Mouse (Mus musculus): ENCODE measurements around the gene Stk35.
"Not testable (repeated sequence)": the region's sequence is repeated elsewhere in the genome, so short reads cannot be mapped to it uniquely, and the experiment has no call there.

Gene Stk35

DNA sequence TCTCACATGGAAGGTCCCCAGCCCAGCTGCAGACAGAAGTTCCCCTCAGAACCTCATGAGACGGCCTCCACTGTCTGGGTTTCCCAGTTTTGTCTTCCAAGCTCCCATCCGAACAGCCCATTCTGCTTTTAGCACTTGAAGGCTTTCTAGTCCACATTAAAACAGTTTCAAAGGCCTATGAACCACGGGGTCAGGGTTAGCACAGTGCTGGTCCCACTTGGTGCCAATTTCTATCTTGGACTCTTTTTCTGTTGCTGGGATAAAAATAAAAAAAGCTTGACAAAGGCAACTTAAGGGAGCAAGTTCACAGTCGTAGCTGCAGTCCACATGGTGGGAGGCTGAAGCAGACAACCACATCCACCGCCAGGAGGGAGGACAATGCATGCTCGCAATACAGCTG, 34.6 kb downstream of the Stk35 start:
- no peak for DNase-seq (ENCODE audit: low spot score in 2 of 2)

DNA sequence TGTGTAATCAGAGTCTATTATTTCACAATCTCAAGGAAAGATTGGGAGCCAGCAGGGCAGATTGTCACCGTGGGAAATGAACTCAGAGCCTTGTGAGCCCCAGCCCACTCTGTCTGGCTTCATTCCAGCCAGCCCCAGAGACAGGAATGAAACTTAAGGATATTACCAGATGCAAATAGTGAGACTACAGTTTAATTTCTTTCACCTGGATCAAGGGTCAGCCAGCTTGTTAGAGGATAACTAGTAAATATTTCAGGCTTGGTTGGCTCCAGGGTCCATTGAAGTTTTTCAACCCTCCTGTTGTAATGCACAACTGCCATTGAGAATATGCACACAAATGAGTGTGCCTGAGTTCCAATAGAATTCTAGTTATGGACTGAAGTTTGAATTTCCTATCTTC, 36.6 kb downstream of the Stk35 start:
- DNase-seq (ENCODE audit: low spot score in 2 of 2) = no peak

DNA sequence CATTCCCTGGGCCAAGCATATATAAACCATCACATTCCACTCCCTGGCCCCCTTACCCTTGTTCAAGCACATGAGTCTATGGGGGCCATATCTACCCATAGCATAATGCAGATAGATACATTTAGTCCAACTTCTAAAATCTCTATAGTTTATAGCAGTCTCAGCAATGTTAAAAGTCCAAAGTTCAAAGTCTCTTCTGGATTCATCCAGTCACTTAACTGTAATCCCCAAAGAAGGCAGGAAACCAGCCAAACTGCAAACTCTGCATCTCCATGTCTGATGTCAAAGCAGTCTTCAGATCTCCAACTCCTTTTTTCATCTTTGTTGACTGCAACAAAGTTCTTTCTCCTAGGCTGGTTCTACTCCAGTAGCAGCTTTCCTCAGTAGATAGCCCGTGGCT, 38.0 kb downstream of the Stk35 start:
- DNase-seq (ENCODE audit: low spot score in 2 of 2) = no peak

DNA sequence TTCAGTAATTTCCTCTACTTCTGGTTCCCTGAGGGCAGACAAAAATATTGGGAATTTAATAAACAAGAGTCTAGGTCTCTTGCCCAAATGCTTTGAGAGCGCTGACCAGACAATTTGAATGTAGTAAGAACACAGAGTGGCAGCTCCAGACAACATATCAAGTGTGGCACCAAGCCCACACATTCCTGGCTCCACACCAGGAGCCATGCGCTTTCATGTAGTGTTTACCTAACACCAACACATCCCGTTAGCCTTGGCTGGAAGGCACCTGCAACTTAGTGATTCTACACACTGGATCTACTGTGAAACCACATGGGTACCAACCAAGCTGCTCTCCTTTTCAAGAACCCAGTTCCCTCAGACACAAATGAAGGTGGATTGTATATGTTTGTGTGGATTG, 45.5 kb downstream of the Stk35 start:
- DNase-seq (ENCODE audit: low spot score in 2 of 2) = no peak

DNA sequence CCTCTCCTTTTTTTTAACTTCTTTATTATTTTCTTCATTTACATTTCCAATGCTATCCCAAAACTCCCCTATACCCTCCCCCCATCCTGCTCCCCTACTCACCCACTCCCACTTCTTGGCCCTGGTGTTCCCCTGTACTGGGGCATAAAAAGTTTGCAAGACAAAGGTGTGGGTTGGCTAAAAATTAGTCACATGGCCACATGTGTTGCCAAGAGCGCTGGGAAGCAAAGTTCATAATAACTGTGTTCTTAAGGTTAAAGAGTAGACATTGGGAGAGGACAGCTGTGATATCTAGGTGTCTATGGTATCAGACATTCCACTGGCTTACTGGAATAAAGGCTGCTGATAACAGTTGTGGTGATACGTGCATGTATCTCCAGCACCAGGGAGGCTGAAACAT, 46.2 kb downstream of the Stk35 start:
- DNase-seq (ENCODE audit: low spot score in 2 of 2) = no peak

DNA sequence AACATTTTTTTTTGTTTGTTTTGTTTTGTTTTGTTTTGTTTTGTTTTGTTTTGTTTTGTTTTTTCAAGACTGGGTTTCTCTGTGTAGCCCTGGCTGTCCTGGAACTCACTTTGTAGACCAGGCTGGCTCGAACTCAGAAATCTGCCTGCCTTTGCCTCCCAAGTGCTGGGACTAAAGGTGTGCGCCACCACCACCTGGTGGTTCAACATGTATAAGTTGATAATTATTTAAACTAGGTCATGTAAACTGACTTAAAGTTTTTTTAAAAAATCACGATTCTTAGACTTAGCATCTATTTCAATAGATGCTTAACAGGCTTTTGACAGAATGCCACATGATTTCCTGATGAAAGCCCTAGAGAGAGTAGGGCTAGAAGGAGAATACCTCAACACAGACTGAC, 48.8 kb downstream of the Stk35 start:
- not testable (repeated sequence) for DNase-seq (ENCODE audit: low spot score in 2 of 2)

DNA sequence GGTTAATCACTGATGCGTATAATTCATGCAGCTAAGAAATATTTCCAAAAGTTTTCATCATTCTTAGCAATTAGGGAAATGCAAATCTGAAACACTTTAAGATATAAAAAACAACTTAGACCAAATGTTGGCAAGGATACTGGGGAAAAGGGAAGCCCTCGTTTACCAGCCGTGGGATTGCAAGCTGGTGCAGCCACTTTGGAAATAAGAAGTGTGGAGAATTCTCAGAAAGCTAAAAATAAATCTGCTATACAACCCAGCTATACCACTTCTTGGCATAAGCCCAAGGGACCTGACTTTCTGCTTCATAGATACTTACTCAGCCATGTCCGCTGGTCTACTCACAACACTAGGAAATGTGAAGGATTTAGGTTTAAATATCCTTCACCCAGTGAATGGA, 51.2 kb downstream of the Stk35 start:
- no peak for DNase-seq (ENCODE audit: low spot score in 2 of 2)

DNA sequence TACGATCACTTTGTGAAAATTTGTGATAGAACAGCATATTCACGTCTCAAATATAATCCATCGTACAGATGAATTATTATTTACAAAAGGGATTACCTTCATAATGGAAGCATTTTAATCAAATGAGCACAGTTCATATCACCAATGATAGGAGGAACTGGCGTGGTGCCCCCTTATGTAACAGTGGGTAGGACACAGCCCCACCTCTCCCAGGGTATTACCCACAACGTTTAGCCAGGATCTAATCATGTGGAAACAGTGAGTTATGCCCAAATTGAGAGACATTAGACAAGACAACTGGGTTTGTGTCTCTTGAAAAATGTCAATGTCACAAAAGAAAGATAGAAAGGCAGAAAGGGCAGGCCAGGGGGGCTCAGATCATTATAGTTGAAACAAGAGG, 62.9 kb downstream of the Stk35 start:
- no peak for DNase-seq (ENCODE audit: low spot score in 2 of 2)

DNA sequence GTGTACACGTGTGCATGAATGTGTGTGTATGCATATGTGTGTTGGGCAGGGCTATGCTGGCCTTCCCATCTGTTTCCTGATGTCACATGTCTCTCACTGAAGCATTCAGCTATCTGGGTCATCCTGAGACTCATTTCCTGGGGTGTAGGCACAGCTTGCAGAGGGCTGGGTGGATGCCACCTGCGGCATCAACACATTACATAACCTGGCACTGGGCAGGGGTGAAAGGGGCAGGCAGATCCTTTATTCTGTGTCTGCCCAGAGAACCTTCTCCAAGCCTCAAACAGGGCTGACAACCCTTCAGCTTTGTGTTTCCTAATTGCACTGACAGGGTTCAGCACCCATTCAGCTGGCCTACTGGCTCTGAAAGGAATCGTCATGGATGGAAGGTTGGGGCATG, 64.6 kb downstream of the Stk35 start:
- DNase-seq (ENCODE audit: low spot score in 2 of 2) = no peak

DNA sequence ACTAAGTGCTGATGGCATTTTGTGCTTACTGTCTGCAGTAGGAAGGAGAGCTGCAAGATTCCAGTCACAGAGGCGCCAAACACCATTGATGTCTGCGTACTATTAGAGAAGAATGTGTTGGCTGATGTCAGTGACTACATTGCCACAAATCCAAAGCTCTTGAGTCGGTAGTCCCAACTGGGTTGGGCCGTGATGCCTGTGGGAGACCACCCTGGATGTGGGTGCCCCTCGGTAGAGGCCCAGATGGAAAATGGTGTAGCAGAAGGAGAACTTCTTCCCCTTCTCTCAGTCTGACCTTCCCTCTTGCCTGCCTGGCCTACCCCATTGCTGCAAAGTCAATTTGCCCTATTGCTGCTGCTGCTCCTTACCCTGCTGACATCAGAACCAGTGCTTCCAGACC, 68.8 kb downstream of the Stk35 start:
- no peak for DNase-seq (ENCODE audit: low spot score in 2 of 2)

DNA sequence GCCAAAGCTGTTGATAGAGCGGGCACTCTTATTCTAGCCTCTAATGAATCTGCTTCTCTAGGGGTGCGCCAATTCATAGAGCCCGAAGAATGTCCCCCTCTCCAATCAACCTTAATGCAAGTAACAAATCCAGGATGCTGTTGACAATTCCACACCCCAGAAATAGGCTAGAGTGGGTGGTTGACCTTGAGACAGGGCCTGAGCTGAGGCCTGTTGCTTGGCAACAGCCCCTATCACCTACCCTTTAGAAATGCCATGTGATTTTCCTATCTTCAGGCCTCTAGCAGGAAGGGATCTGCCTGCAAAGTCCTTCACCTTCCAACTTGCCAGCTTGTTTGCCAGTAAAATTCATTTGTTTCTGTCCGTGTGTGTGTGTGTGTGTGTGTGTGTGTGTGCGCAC, 70.9 kb downstream of the Stk35 start:
- DNase-seq (ENCODE audit: low spot score in 2 of 2) = no peak

DNA sequence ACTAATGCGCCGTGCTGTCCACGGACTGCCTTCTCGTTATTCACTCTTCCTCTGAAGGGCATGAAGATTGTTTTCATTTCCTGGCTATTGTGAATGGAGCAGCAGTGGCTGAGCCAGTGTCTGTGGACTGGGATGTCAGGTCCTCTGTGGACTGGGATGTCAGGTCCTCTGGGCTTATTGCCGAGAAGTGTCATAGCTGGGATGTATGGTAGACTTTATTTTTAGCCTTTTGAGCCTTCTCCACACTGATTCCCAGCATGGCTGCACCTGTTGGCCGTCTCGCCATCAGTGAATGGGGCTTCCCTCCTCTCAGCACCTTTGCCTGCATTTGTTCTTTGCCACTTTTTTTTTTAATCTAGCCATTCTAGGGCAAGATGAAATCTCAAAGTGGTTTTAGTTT, 71.8 kb downstream of the Stk35 start:
- DNase-seq (ENCODE audit: low spot score in 2 of 2) = no peak

DNA sequence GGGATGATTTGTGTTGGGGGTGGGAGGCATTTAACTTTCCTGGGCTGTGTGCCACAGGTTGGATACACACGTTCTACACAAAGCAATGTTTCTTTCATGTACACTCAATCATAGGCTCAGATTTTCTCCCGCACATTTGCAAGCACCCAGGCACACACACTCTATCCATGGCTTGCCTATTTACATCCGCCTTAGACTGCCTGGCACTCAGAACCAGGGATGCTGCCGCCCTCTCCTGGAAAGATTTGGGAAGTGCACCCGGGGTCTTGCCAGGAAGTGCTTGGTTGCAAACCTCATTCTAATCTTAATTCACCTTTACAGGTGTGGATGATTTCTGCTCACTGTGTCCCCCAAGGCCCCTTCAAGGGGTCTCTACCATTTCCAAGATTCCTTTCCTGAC, 73.2 kb downstream of the Stk35 start:
- peak; percentile 58 to 77 for DNase-seq (ENCODE audit: low spot score in 2 of 2)

DNA sequence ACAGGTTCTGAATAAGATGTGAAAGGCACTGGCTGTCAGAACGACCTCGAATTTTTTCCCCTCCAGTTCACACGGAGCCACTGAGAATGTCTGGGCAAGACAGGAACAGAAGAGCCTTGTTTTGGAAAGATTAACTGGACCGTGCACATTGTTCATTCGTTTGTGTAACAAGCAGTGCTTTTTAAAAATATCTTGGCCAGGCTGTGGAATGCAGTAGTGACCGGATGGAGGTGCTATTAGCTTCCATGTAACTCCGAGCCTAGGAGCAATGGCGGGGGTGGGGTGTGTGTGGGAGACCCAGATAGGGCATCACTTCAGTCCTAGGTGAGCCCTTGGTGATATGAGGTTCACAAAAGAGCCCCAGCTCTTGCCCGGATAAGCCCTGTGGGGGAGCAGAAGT, 73.8 kb downstream of the Stk35 start:
- DNase-seq (ENCODE audit: low spot score in 2 of 2) = no peak

DNA sequence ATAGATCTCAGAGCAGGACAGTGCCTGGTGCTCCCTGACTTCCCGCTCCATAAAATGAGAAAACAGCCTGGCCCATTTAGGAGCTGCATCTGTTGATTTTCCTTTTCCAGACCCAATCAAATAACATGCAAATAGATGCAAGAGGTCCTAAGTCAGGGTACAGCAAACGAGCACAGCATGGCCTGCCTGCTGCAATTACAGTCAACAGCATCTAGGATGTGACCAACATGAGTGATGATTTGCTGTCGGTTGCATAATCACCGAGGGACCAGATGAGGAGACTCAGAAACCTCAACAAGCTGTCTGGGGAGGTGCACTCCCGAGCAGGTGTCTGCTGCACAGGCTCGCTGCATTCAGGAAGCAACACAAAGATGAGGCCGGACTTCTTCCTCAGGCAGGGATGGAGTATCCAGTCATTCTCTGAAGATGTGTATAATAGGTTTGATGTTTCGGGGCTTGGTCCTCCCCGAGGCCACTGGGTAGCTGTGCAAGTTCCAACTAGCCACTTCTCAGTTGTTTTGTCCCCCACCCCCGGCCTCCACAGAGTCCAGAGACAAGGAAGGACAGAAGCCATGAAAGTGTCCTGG, 74.3 kb downstream of the Stk35 start:
- DNase-seq (ENCODE audit: low spot score in 2 of 2) = no peak

DNA sequence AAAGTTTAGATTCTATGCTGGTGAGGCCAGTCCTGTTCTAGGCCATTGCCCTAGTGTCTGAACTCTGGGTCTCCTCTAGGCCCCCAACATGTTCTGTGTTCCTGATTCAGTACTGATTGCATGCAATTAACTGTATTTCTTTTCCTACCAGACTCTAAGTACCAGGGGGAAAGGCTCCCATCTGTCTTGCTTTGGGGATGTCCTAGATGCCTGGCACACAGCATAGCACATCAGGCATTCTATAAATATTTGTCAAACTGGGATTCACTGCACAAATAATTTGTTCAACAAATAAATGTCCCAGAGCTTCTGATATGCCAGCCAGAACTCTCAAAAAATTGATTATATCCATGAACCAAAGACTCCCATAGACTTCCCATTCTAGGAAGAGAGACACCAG, 76.6 kb downstream of the Stk35 start:
- no peak for DNase-seq (ENCODE audit: low spot score in 2 of 2)

DNA sequence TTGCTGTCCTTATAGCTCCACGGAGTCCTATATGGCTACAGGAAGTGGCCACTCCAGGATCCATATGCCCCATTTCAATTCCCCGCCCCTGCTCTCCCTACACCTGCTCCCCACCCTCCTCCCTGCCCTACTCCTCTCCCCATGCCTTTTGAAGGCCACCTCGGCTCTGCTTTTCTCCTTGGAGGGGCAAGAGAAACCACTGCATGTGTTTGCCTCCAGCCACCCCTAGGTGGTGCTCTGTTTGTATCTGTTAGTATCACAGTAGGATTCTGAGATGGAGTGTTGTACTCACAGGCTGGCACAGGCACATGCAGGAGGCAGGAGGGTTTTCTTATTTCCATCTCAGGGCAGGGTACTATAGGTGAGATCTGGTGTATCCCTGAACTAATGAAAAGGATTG, 79.5 kb downstream of the Stk35 start:
- no peak for DNase-seq (ENCODE audit: low spot score in 2 of 2)

DNA sequence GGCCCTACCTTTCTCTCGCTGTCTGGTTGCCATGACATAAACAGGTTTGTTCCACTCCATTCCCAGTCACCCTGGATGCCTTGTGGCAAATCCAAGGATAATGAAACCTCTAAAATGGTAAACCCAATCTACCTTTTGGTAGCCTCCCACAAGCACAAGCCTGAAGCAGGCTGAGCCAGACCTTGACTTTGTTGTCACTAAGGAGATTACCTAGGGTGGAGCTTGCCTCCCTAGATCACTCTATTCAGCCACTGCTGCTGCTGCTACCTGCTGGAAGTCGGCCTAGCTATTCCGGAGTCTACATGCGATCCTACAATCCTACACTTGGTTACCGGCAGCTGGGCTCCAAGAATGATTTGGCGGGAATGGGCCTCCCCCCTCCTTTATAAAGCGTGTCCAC, 79.9 kb downstream of the Stk35 start:
- DNase-seq (ENCODE audit: low spot score in 2 of 2) = no peak

DNA sequence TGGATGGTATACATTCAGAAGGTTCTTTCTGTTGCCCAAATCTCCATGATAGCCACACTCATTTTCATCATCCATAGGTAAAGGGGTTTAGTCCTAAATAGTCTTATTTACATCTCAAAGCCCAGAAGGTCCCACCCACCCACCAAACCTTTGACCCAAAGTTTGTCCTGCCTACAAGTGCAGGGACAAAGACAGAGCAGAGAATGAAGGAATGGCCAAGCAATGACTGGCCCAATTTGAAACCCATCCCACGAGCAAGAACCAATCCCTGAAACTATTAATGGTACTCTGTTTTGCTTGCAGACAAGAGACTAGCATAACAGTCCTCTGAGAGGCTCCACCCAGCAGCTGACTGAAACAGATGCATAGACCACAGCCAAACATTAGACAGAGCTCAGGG, 81.6 kb downstream of the Stk35 start:
- no peak for DNase-seq (ENCODE audit: low spot score in 2 of 2)
